Mouse (Mus musculus): ENCODE measurements around the gene Adcy2.
A peak's percentile ranks its signal among the peaks of the same experiment; 100 is the strongest.

Gene Adcy2

GRCm38 (mm10) chr13:68607652-68608405 is 391.5 kb downstream of the Adcy2 start:
- DNase-seq: peak; percentile 23 to 61

GRCm38 (mm10) chr13:68605689-68606126 is 393.6 kb downstream of the Adcy2 start:
- peak; percentile 49 to 70 for DNase-seq

GRCm38 (mm10) chr13:68603085-68603484 is 396.3 kb downstream of the Adcy2 start:
- no peak for DNase-seq

- peak; percentile 28 to 38 for DNase-seq
Measured at GRCm38 (mm10) chr13:68601184-68601583, 398.2 kb downstream of the Adcy2 start.

GRCm38 (mm10) chr13:68598953-68599352 is 400.4 kb downstream of the Adcy2 start:
- DNase-seq: no peak

GRCm38 (mm10) chr13:68597667-68598066 is 401.7 kb downstream of the Adcy2 start:
- DNase-seq: no peak

GRCm38 (mm10) chr13:68597199-68597598 is 402.1 kb downstream of the Adcy2 start, which contains the start of gene 1700001L19Rik:
TSS of gene 1700001L19Rik (plus strand) at chr13:68597421.
- no peak for DNase-seq

GRCm38 (mm10) chr13:68593797-68594196 is 405.5 kb downstream of the Adcy2 start:
- DNase-seq: no peak

- no peak for DNase-seq
Measured at GRCm38 (mm10) chr13:68588352-68588751, 411.0 kb downstream of the Adcy2 start.

- no peak for DNase-seq
Measured at GRCm38 (mm10) chr13:68585441-68585840, 413.9 kb downstream of the Adcy2 start.

- DNase-seq: no peak
Measured at GRCm38 (mm10) chr13:68583961-68584360, 415.4 kb downstream of the Adcy2 start.

- no peak for DNase-seq
Measured at GRCm38 (mm10) chr13:68582517-68582780, 416.9 kb downstream of the Adcy2 start.

GRCm38 (mm10) chr13:68581747-68582516 is 417.4 kb downstream of the Adcy2 start, which contains the start of the genes Mtrr and Fastkd3:
TSS of gene Mtrr (minus strand) at chr13:68582149.
TSS of gene Fastkd3 (plus strand) at chr13:68582234.
- DNase-seq: peak; percentile 97 to 99

GRCm38 (mm10) chr13:68581086-68581740 is 418.1 kb downstream of the Adcy2 start:
- no peak for DNase-seq

GRCm38 (mm10) chr13:68577945-68578344 is 421.4 kb downstream of the Adcy2 start:
- peak; percentile 54 to 83 for DNase-seq

GRCm38 (mm10) chr13:68574398-68574797 is 424.9 kb downstream of the Adcy2 start:
- no peak for DNase-seq

- peak; percentile 59 to 86 for DNase-seq
Measured at GRCm38 (mm10) chr13:68572966-68573913, 426.1 kb downstream of the Adcy2 start.

GRCm38 (mm10) chr13:68572247-68572646 is 427.1 kb downstream of the Adcy2 start:
- peak in 1 of 2 experiments; percentile 53 for DNase-seq
